Mouse (Mus musculus): ENCODE data around the gene Colgalt1. TPM values are rescaled to one million over a fixed set of nuclear protein-coding genes. Genes with fewer than 3 reads are reported as not detected.

The Colgalt1 gene
- polyA plus RNA-seq, 1 experiment from 2014 or later = 45.3 TPM

DNA sequence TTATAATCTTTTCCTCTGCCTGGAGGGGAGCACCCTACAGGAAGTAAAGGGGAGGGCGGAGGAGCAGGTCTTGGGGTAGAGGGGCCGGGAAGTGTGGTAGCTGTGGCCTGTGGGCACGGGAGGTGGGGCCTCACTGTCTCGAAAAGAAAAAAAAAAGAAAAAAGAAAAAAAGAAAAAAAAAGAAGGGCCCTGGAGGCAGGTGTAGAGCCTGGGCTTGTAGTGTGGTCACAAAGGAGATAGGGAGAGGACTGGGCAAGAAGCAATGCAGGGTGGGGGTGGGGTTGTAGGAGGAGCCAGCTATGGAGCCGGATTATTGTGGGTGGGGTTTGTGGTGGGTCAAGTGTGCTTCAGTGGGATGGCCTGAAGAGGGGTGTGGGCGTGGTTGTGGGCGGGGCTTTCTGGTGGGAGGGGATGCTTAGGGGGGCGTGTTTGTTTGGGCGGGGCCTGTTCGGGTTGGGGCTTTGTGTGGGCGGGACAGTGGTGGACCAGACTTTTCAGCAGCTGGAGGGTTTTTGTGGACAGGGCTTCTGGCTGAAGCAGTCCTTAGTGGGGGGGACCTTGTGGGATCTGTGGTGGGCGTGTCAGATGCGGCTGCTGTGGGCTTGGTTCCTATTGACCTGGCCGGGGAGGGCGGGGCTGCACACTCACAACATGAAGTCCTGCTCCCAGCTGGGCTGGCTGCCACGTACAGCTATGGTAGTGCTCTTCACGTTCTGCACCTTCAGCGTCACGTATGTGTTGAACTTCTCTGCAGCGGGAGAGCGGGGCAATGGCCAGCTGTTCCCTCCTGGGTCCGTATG lies 54.7 kb downstream of the Colgalt1 start:
- Histone ChIP-seq H3K4me2 (ENCODE audit: low read length) (peak overlapping the region; percentile 30), H3K4me1 (ENCODE audit: control insufficient read depth, insufficient read depth, low read length) (peaks cover 27% of the 10 kb centered on the region), H3K4me3 (ENCODE audit: low read depth, low read length) (no peak overlapping the region), H3K9ac (ENCODE audit: low read length) (no peak overlapping the region), H3K27me3 (replicated peaks; ENCODE audit: control insufficient read depth, insufficient read depth, low read length) (peaks cover 12% of the 10 kb centered on the region), H3K27ac (ENCODE audit: low read depth, low read length) (no peak overlapping the region), H3K9me3 (replicated peaks; ENCODE audit: control insufficient read depth, low read length) (no peaks in the 10 kb centered on the region), H3K36me3 (ENCODE audit: control insufficient read depth, insufficient read depth, low read length) (peaks cover 21% of the 10 kb centered on the region)
- DNase-seq (ENCODE audit: low spot score) = peak; percentile 50
- ATAC-seq = peak; percentile 16; the same call in 1 of the 2 replicates
- 3% methylated on average over 22 of the region's 22 CpGs for WGBS

GRCm38 (mm10) chr8:71666855-71667254 lies 56.1 kb downstream of the Colgalt1 start:
- WGBS = 27% methylated on average over 1 of the region's 1 CpGs
- Histone ChIP-seq H3K4me3 (ENCODE audit: low read depth, low read length) (no peak overlapping the region), H3K27ac (ENCODE audit: low read depth, low read length) (peak overlapping the region; percentile 15; the same call in 1 of the 2 replicates), H3K4me2 (ENCODE audit: low read length) (peak overlapping the region; percentile 11; the same call in 1 of the 2 replicates), H3K36me3 (ENCODE audit: control insufficient read depth, insufficient read depth, low read length) (peaks cover 18% of the 10 kb centered on the region; the same call in 1 of the 2 replicates), H3K4me1 (ENCODE audit: control insufficient read depth, insufficient read depth, low read length) (peaks cover 27% of the 10 kb centered on the region), H3K9ac (ENCODE audit: low read length) (no peak overlapping the region), H3K27me3 (replicated peaks; ENCODE audit: control insufficient read depth, insufficient read depth, low read length) (peaks cover 12% of the 10 kb centered on the region), H3K9me3 (replicated peaks; ENCODE audit: control insufficient read depth, low read length) (no peaks in the 10 kb centered on the region)
- DNase-seq (ENCODE audit: low spot score) (no peak), ATAC-seq (no peak)

- no peak overlapping the region for H3K4me3 ChIP-seq (ENCODE audit: low read depth, low read length)
- peaks cover 12% of the 10 kb centered on the region for H3K27me3 ChIP-seq (replicated peaks; ENCODE audit: control insufficient read depth, insufficient read depth, low read length)
- H3K4me1 ChIP-seq (ENCODE audit: control insufficient read depth, insufficient read depth, low read length) = peaks cover 29% of the 10 kb centered on the region
These were observed 56.5 kb downstream of the Colgalt1 start for GRCm38 (mm10) chr8:71667256-71667655.

GRCm38 (mm10) chr8:71668220-71668975 lies 57.6 kb downstream of the Colgalt1 start:
- H3K9me3 ChIP-seq (replicated peaks; ENCODE audit: control insufficient read depth, low read length) = no peaks in the 10 kb centered on the region
- peak overlapping the region; percentile 30 for H3K4me2 ChIP-seq (ENCODE audit: low read length)
- peak overlapping the region; percentile 37 for H3K9ac ChIP-seq (ENCODE audit: low read length)
- no peak for ATAC-seq
- peaks cover 9% of the 10 kb centered on the region; the same call in 1 of the 2 replicates for H3K36me3 ChIP-seq (ENCODE audit: control insufficient read depth, insufficient read depth, low read length)
- peaks cover 12% of the 10 kb centered on the region for H3K27me3 ChIP-seq (replicated peaks; ENCODE audit: control insufficient read depth, insufficient read depth, low read length)
- H3K4me3 ChIP-seq (ENCODE audit: low read depth, low read length) = no peak overlapping the region
- H3K27ac ChIP-seq (ENCODE audit: low read depth, low read length) = no peak overlapping the region
- WGBS = 5% methylated on average over 21 of the region's 21 CpGs
- no peak for DNase-seq (ENCODE audit: low spot score)
- H3K4me1 ChIP-seq (ENCODE audit: control insufficient read depth, insufficient read depth, low read length) = peaks cover 29% of the 10 kb centered on the region

More at GRCm38 (mm10) chr8:71667256-71667655, 56.5 kb downstream of the Colgalt1 start:
- Histone ChIP-seq H3K9ac (ENCODE audit: low read length) (peak overlapping the region; percentile 32; the same call in 1 of the 2 replicates), H3K4me2 (ENCODE audit: low read length) (peak overlapping the region; percentile 11; the same call in 1 of the 2 replicates), H3K36me3 (ENCODE audit: control insufficient read depth, insufficient read depth, low read length) (peaks cover 16% of the 10 kb centered on the region; the same call in 1 of the 2 replicates), H3K27ac (ENCODE audit: low read depth, low read length) (peak overlapping the region; percentile 15; the same call in 1 of the 2 replicates), H3K9me3 (replicated peaks; ENCODE audit: control insufficient read depth, low read length) (no peaks in the 10 kb centered on the region)
- DNase-seq (ENCODE audit: low spot score) (peak; percentile 62), ATAC-seq (no peak)
- 44% methylated on average over 5 of the region's 5 CpGs for WGBS

- WGBS = 12% methylated on average over 9 of the region's 12 CpGs
- Histone ChIP-seq H3K27me3 (replicated peaks; ENCODE audit: control insufficient read depth, insufficient read depth, low read length) (peaks cover 12% of the 10 kb centered on the region), H3K9me3 (replicated peaks; ENCODE audit: control insufficient read depth, low read length) (no peaks in the 10 kb centered on the region), H3K36me3 (ENCODE audit: control insufficient read depth, insufficient read depth, low read length) (no peaks in the 10 kb centered on the region), H3K4me3 (ENCODE audit: low read depth, low read length) (peak overlapping the region; percentile 80), H3K9ac (ENCODE audit: low read length) (peak overlapping the region; percentile 79), H3K4me2 (ENCODE audit: low read length) (peak overlapping the region; percentile 86), H3K4me1 (ENCODE audit: control insufficient read depth, insufficient read depth, low read length) (peaks cover 29% of the 10 kb centered on the region), H3K27ac (ENCODE audit: low read depth, low read length) (peak overlapping the region; percentile 77)
- ATAC-seq (peak; percentile 18), DNase-seq (ENCODE audit: low spot score) (no peak)
These were observed 59.4 kb downstream of the Colgalt1 start for GRCm38 (mm10) chr8:71670198-71670597.

- peaks cover 26% of the 10 kb centered on the region for H3K4me1 ChIP-seq (ENCODE audit: control insufficient read depth, insufficient read depth, low read length)
These were observed 60.1 kb downstream of the Colgalt1 start for GRCm38 (mm10) chr8:71670621-71671548.

DNA sequence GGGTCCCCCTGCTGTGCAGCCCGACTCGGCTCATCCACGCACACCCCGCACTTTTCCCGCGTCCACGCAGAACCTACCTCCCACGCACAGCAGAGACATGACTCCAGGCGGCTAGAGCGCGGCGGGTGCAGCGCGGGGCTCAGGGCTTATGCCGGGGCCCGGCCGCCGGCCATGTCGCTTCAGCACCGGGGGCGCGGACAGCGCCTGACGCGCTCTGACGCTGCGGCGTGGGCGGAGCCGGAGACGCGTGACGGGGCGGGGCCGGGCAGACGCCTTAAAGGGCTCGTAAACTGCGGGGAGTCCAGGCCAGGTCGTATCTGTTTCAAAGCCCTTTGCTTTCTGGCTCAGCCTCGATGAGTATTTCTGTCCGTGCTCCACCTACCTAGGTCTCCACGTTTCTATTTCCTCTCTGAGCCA lies 60.8 kb downstream of the Colgalt1 start, which contains the start of gene Unc13a:
Gene Unc13a, minus strand, starts transcription at position 209 of the 417 bp plus-strand sequence.
- H3K4me3 ChIP-seq (ENCODE audit: low read depth, low read length) = peak within 1 kb of the TSS; percentile 80
- peaks cover 24% of the 10 kb centered on the region for H3K4me1 ChIP-seq (ENCODE audit: control insufficient read depth, insufficient read depth, low read length)
- WGBS = under 1% methylated on average over 35 of the region's 42 CpGs
- no peaks in the 10 kb centered on the region for H3K9me3 ChIP-seq (replicated peaks; ENCODE audit: control insufficient read depth, low read length)
- DNase-seq (ENCODE audit: low spot score) (peak; percentile 92), ATAC-seq (peak; percentile 71)
- H3K4me2 ChIP-seq (ENCODE audit: low read length) = peak within 1 kb of the TSS; percentile 86
- H3K27me3 ChIP-seq (replicated peaks; ENCODE audit: control insufficient read depth, insufficient read depth, low read length) = peaks cover 13% of the 10 kb centered on the region
- H3K27ac ChIP-seq (ENCODE audit: low read depth, low read length) = peak within 1 kb of the TSS; percentile 86
- no peaks in the 10 kb centered on the region for H3K36me3 ChIP-seq (ENCODE audit: control insufficient read depth, insufficient read depth, low read length)
- peak within 1 kb of the TSS; percentile 79 for H3K9ac ChIP-seq (ENCODE audit: low read length)

More at GRCm38 (mm10) chr8:71670621-71671548, 60.1 kb downstream of the Colgalt1 start:
- peak; percentile 70 for ATAC-seq
- DNase-seq (ENCODE audit: low spot score) = peak; percentile 93
- H3K27ac ChIP-seq (ENCODE audit: low read depth, low read length) = peak overlapping the region; percentile 86
- H3K27me3 ChIP-seq (replicated peaks; ENCODE audit: control insufficient read depth, insufficient read depth, low read length) = peaks cover 12% of the 10 kb centered on the region
- WGBS = under 1% methylated on average over 52 of the region's 64 CpGs
- no peaks in the 10 kb centered on the region for H3K36me3 ChIP-seq (ENCODE audit: control insufficient read depth, insufficient read depth, low read length)
- peak overlapping the region; percentile 86 for H3K4me2 ChIP-seq (ENCODE audit: low read length)
- peak overlapping the region; percentile 80 for H3K4me3 ChIP-seq (ENCODE audit: low read depth, low read length)
- peak overlapping the region; percentile 79 for H3K9ac ChIP-seq (ENCODE audit: low read length)
- no peaks in the 10 kb centered on the region for H3K9me3 ChIP-seq (replicated peaks; ENCODE audit: control insufficient read depth, low read length)

Data from forebrain, embryonic 14.5 days (tissue).